Mouse (Mus musculus) thymus, postnatal 36 days (tissue): ENCODE results near the gene Gm7792.
"Not testable (repeated sequence)": the region's sequence is repeated elsewhere in the genome, so short reads cannot be mapped to it uniquely, and the experiment has no call there.

Source experiments
- DNase-seq, 2 experiments: peaks; one replicate each; pipeline ENCODE4 v3.0.0; 2022; ENCODE audit warnings: mixed read lengths in 2 of 2

Gene Gm7792

DNA sequence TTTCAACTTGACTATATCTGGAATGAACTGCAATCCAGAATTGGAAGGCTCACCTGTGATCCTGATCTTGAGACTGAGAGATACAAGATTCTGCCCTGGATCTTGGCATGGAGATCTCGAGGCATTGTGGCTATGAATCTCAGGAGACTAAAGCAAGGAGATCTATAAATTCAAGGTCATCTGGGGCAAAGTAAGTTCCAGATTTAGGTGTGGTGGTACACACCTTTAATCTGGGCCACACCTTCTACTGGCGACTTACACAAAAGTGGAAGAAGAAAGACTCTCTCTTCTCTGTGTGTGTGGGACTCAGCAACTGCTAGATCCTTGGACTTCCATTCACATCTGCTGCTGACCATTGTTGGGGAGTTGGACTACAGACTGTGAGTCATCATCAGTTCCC lies at the start of gene Gm7792:
Gm7792 (plus strand) TSS at position 301 of the 400 bp plus-strand sequence.
- DNase-seq, result not testable (repeated sequence)
